Mouse (Mus musculus) kidney, adult 9 months (tissue): ENCODE results near the gene Myo18a.

Source experiments
- DNase-seq: peaks from one replicate; pipeline ENCODE4 v3.0.0; 2022

Myo18a gene

DNA sequence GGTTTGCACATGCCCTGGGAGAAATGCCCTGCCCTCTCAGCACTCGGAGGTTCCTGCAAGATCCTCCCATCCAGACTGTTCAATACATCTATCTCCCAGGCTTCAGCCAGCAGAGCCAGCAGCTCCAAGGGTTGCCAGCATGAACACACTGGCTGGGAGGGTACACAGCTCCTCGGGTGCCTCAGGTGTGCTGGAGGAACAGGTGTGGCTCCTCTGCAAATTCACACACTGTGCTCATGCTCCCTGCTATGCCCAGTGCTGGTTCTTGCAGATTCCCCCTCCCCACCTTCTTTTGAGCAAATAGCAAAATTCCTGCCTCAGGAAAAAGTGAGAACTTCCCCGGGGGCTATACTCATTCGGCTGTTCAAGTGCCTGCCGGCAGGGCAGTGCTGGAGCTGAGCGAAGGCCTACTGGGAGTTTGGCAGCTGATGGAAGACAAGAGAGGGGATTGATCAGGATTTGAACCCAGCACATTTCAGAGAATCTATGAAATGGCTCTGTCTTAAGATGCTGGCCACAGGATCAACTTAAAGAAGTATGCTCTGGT, 111.7 kb downstream of the Myo18a start:
- no peak for DNase-seq

DNA sequence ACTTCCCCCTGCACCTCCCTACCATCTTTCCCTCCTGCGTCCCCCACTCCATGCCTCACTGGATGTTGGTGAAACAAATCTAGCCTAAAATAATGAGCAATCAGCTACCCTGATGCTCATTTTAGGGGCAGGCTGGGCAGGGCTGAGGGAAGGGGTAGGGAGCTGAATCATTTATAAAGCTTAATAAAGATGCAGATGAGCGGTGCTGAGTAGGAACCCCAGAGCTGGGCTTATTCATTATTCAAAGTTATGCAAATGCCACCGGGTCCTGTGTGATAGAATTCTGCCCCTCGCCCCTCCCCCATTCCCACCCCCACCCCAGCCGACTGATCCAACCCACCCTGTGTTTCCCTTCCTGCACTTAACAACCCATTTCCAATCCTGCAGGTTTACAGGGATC, 112.2 kb downstream of the Myo18a start:
- no peak for DNase-seq

- DNase-seq = no peak
Observed at GRCm38 (mm10) chr11:77875847-77876759, 113.1 kb downstream of the Myo18a start.

GRCm38 (mm10) chr11:77876760-77877148, 113.7 kb downstream of the Myo18a start:
- DNase-seq = no peak

DNA sequence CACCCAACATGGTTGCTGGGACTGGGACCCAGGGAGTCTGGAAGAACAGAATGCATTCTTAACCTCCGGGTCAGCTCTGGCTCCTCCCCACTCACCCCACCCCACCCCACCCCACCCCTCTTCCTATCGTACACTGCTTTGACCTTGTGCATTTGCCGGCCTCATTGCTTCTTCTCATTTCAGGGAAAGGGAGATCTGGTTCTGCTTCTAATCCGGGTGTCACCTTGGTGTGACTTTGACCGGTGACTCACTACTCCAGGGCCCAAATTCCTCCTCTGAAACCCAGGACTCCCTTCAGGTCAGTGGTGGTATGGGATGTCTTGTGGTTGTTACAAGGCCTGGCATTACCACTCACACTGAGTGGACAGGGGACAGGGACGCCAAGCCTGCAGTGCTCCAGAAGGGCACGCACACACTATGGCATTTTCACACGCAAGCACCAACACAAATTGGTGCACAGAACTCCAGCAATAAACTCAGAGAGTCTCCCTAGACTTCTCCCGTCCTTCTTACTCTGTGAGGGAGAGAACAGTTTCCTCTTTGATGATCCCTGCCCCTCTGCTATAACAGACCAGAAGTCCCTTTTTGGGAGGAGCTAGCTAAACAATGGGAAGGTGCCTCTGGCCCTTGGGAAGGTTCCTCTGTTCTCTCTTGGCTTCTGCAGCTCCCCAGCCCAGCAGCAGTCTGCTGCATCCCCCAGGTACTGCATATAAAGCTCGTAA, 121.6 kb downstream of the Myo18a start:
- peak; percentile 60 for DNase-seq

DNA sequence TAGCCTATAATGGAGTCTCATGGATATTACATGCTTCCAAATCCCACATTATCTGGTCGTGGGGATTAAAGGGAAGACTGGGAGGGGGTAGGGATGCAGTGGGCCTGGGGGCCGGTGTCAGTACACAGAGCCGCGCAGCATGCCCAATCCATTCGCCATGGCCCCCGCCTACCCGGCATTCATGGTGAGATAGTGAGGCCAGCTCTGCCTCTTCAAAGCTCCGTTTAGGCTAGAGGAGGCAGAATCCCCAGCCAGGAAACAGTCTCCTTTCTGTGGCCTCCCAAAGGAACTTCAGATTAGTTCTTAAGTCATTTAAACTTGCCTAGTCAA, 122.2 kb downstream of the Myo18a start:
- no peak for DNase-seq

DNA sequence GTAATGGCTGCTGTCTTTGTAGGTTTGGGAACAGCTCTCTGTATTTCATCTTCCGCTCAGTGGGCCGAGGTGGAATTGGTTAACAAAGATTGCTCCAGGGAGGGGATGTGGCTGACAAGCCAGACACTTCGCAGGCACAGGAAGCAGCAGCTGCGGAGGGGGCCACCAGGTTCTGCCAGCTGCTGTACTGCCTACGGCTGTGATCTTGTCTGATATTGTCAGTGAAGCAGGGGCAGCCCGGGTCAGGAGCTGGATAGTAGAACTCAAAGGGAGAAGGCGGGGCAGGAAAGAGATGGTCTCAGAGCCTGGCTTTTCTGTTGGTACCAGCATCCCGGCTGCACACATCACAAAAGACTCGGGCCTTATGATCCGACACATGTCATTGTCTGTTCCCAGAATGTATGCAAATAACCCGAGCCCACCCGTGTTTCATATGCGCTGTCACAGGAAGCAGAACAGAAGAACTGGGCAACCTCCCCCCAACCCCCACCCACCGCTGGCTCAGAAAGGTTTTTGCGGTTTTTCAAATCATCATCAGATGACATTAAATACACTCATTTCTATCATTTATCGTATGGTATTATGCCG, 124.4 kb downstream of the Myo18a start:
- no peak for DNase-seq

DNA sequence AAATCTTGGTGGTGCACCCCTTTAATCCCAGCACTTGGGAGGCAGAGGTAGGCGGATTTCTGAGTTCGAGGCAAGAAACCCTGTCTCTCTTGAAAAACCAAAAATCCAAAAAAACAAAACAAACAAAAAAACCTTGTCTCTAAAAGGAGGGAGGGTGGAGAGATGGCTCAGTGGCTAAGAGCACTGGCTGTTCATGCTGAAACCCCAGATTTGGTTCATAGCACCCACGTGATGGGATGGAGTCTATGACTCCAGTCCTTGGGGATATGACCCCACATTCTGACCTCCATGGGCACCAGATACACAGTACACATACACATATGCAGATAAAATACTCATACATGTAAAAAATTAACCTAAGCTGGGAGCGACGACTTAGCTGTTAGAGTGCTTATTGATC, 125.8 kb downstream of the Myo18a start:
- no peak for DNase-seq

GRCm38 (mm10) chr11:77889484-77889883, 126.4 kb downstream of the Myo18a start:
- no peak for DNase-seq

DNA sequence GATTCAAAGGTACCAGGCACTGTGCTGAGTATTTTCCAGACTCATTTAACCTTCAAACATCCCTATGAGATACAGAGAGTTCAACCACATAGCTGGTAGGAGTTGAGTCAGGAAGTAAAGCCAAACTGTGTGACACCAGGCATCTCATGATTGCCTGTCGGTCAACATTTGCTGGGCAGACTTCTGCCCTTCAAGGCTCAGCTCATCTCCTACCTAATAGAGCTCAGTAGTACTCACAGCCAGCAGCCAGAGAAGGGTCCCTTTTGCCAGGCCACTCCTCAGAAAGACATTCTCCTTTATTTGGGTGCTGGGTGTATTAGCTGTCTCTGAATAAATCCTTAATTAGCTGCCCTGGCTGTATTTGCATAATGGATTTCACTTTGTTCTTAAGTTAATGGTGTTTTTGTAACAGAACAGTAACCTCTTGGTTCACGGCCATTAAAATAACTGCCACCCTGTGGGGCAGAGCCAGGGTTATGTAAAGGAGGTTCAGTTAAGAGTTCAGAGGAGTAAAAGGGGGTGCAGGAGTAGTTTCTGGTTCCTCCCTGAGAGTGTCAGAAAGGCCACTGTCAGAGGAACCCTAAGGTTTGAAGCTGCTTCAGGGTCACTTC, 127.7 kb downstream of the Myo18a start:
- peak; percentile 87 for DNase-seq

- peak; percentile 67 for DNase-seq
Observed at GRCm38 (mm10) chr11:77892883-77893282, 129.8 kb downstream of the Myo18a start.

DNA sequence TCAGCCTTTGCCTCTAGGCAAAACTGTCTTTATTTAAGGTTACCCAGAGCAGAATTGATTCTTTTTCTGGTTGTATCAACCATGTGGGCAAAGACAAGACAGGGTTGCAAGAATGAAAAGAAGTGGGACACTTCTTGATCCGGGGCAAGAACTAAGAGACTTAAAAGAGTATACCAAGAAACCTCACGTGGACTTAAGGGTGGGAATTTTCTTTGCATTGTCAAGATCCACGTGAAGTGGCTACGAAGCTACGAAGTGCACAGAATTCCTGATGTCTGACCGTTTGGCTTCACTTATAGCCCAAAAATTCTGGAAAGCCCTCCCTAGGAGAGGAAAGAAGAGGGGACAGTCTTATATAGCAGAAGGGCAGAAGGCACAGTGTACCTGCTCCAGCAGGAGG, 130.2 kb downstream of the Myo18a start:
- no peak for DNase-seq

GRCm38 (mm10) chr11:77893787-77894718, 131.0 kb downstream of the Myo18a start, which contains the start of gene Pipox:
Gene Pipox (minus strand): TSS chr11:77894096.
- peak; percentile 99 for DNase-seq

GRCm38 (mm10) chr11:77894967-77895366, 131.9 kb downstream of the Myo18a start:
- DNase-seq = peak; percentile 56

DNA sequence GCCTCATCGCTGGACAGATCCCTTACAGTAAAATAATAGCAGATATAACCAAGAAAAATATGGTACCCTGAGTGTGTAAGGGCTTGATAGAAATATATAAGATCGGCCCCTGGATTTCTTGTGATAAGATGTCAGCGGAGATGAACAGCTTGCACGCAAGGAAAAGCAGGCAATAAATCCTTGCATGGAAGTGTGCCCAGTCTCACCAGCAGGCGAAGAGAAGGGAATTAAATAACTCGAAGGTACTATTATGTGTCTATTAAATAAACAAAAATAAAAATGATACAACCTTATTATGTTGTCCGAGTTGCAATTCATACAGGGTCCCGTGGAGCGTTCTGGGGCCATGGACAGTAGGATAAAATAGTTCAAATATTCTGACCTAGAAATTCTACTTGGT, 133.0 kb downstream of the Myo18a start:
- no peak for DNase-seq

DNA sequence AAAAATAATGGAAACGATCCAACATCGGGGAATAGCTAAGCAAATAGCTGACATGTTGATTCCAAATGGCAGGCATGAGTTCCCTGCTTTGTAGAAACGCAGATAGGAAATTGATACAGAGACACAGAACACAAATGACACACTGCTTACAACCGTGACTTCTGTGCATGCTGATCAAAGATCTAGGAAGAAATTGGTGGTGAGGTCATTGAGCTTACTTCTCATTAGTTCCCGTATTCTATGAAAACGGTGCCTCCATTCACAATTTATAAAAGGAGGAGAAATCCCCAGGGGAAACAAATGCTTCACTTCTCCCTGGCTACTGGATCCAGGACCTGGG, 133.4 kb downstream of the Myo18a start:
- DNase-seq = no peak

GRCm38 (mm10) chr11:77896820-77897805, 134.1 kb downstream of the Myo18a start:
- no peak for DNase-seq

DNA sequence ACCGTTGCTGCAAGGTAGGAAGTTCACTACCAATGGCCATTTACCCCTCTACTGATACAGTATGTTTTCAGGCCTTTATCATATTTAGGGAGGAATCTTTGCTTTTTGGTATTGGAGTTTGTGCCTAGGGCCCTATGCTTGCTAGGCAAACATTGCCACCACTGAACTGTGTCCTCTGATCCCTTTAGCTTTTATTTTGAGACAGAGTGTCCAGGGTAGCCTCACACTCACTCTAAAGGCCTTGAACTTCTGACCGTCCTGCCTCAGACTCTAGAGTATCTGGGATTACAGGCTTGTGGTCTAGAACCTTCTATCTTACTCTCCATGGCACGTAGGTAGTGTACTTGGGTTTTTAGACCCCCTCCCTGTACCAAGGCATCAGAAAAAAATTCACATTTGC, 137.1 kb downstream of the Myo18a start:
- DNase-seq = no peak

GRCm38 (mm10) chr11:77900696-77901095, 137.7 kb downstream of the Myo18a start:
- DNase-seq = no peak

DNA sequence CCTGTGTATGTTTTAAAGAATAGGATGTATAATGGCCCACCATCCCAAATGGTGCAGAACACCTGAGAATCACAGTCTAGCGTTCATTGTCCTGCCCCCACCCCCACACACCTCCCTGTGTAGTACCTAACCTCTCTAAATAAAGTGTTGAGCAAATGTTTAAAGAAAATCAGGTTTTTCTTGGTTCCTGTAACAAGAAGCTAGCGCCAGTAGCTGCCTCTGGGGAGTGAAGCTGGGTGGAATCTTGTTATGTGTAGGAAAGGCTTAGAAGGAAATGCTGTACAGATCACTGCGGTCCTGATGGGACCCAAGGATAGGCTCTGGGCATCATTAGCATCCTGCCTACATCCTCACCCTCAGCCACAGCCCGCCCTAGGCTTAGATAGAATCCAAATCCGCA, 138.3 kb downstream of the Myo18a start:
- no peak for DNase-seq
